Mouse (Mus musculus) forebrain, embryonic 14.5 days (tissue): ENCODE data around the gene Tarsl2. TPM values are rescaled to one million over a fixed set of nuclear protein-coding genes. Genes with fewer than 3 reads are reported as not detected.

Experiments used
- ATAC-seq: fragments of 200-750 bp; cut with Nextera tagmentation; 2 replicates; pipeline ENCODE4 v1.8.0; 2017; ENCODE audit warnings: mild to moderate bottlenecking, moderate library complexity
- DNase-seq: peaks from one replicate; pipeline ENCODE4 v3.0.0-alpha.2; 2015; ENCODE audit warnings: low spot score
- H3K27ac ChIP-seq: fragments of 300-500 bp; sonication (generic); 2 replicates; pipeline ENCODE4 v1.5.1; 2014; ENCODE audit warnings: low read depth, mild to moderate bottlenecking, control low read depth, low read length, moderate library complexity
- H3K27me3 ChIP-seq: fragments of 300-500 bp; sonication (generic); replicated peaks from 2 replicates; pipeline ENCODE4 v1.6.1; 2014; ENCODE audit warnings: low read length, control low read depth, mixed read lengths; ENCODE audit not compliant: control insufficient read depth, insufficient read depth
- H3K36me3 ChIP-seq: fragments of 300-500 bp; sonication (generic); 2 replicates; pipeline ENCODE4 v1.6.1; 2014; ENCODE audit warnings: low read length, control low read depth; ENCODE audit not compliant: control insufficient read depth, insufficient read depth
- H3K4me1 ChIP-seq: fragments of 300-500 bp; sonication (generic); 2 replicates; pipeline ENCODE4 v1.6.1; 2014; ENCODE audit warnings: antibody characterized with exemption, low read length, control low read depth; ENCODE audit not compliant: control insufficient read depth, insufficient read depth
- H3K4me2 ChIP-seq: fragments of 300-500 bp; sonication (generic); 2 replicates; pipeline ENCODE4 v1.6.1; 2014; ENCODE audit warnings: mild to moderate bottlenecking, control low read depth, low read length
- H3K4me3 ChIP-seq: fragments of 300-500 bp; sonication (generic); 2 replicates; pipeline ENCODE4 v1.5.1; 2014; ENCODE audit warnings: low read depth, low read length, control low read depth
- H3K9ac ChIP-seq: fragments of 300-500 bp; sonication (generic); 2 replicates; pipeline ENCODE4 v1.6.1; 2014; ENCODE audit warnings: mild to moderate bottlenecking, low read length, control low read depth, moderate library complexity
- H3K9me3 ChIP-seq: fragments of 300-500 bp; sonication (generic); replicated peaks from 2 replicates; pipeline ENCODE4 v1.6.1; 2016; ENCODE audit warnings: low read length, control low read depth, mixed read lengths; ENCODE audit not compliant: control insufficient read depth
- WGBS: fragments of 180-500 bp; shearing (Covaris S2); extraction: QIAGEN DNeasy Blood & Tissue Kit; methylation state at CpG from one replicate; pipeline ENCODE4 v1.1.7; 2014; 5-methylcytosine and 5-hydroxymethylcytosine counted together
- polyA plus RNA-seq: library from polyadenylated mRNA; unstranded; fragments of >200 nt; fragmentation: Nextera tagmentation; extraction: Ambion mirVana; gene quantifications from 2 replicates; pipeline ENCODE4 v1.2.1, GENCODE M21; 2014

Tarsl2 gene
- polyA plus RNA-seq, 1 experiment from 2014 or later: 14.9 TPM

GRCm38 (mm10) chr7:65735261-65735660 lies 90.6 kb downstream of the Tarsl2 start:
- Histone ChIP-seq H3K4me2 (no peak overlapping the region), H3K9ac (no peak overlapping the region), H3K27me3 (no peaks in the 10 kb centered on the region), H3K9me3 (no peaks in the 10 kb centered on the region), H3K4me1 (no peaks in the 10 kb centered on the region), H3K36me3 (no peaks in the 10 kb centered on the region), H3K27ac (no peak overlapping the region), H3K4me3 (no peak overlapping the region)
- WGBS: 96% methylated on average over 3 of the region's 3 CpGs
- no peak for DNase-seq
- no peak for ATAC-seq

- WGBS: 85% methylated on average over 12 of the region's 12 CpGs
- no peak for ATAC-seq
- no peaks in the 10 kb centered on the region for H3K27me3 ChIP-seq
Observed at GRCm38 (mm10) chr7:65737286-65738040, 92.8 kb downstream of the Tarsl2 start.

More at GRCm38 (mm10) chr7:65737286-65738040, 92.8 kb downstream of the Tarsl2 start:
- H3K36me3 ChIP-seq: no peaks in the 10 kb centered on the region
- no peaks in the 10 kb centered on the region for H3K4me1 ChIP-seq
- H3K4me3 ChIP-seq: no peak overlapping the region
- no peak overlapping the region for H3K27ac ChIP-seq
- no peaks in the 10 kb centered on the region for H3K9me3 ChIP-seq
- H3K4me2 ChIP-seq: no peak overlapping the region
- DNase-seq: no peak
- no peak overlapping the region for H3K9ac ChIP-seq

Other genes with a start within 250 kb of the Tarsl2 start
- 15.0 and 16.2 TPM in 2 replicates for gene Tjp1, start 117.1 kb upstream of the Tarsl2 start, polyA plus RNA-seq
- 96.9 and 109 TPM in 2 replicates for gene Tm2d3, start 46.3 kb downstream of the Tarsl2 start, polyA plus RNA-seq
- gene Pcsk6, start 216.8 kb downstream of the Tarsl2 start, polyA plus RNA-seq: 0.96 and 1.4 TPM in 2 replicates